Mouse (Mus musculus) liver, embryonic 13.5 days (tissue): ENCODE data around the gene Mapk8ip3. TPM values are rescaled to one million over a fixed set of nuclear protein-coding genes. Genes with fewer than 3 reads are reported as not detected.

Experiments
- ATAC-seq: fragments of 200-750 bp; cut with Nextera tagmentation; 2 replicates; pipeline ENCODE4 v1.8.0; 2017; ENCODE audit warnings: low read depth, mild to moderate bottlenecking, moderate number of reproducible peaks, moderate library complexity
- DNase-seq: peaks from one replicate; pipeline ENCODE4 v3.0.0; 2022
- H3K27ac ChIP-seq: fragments of 300-500 bp; sonication (generic); 2 replicates; pipeline ENCODE4 v1.5.1; 2015; ENCODE audit warnings: moderate library complexity, mild to moderate bottlenecking, inconsistent platforms
- H3K27me3 ChIP-seq: fragments of 300-500 bp; sonication (generic); 2 replicates; pipeline ENCODE4 v1.6.1; 2015; ENCODE audit warnings: mild to moderate bottlenecking, inconsistent platforms
- H3K36me3 ChIP-seq: fragments of 300-500 bp; sonication (generic); 2 replicates; pipeline ENCODE4 v1.6.1; 2015; ENCODE audit warnings: mild to moderate bottlenecking, inconsistent platforms
- H3K4me1 ChIP-seq: fragments of 300-500 bp; sonication (generic); replicated peaks from 2 replicates; pipeline ENCODE4 v1.6.1; 2015; ENCODE audit warnings: inconsistent platforms
- H3K4me2 ChIP-seq: fragments of 300-500 bp; sonication (generic); 2 replicates; pipeline ENCODE4 v1.6.1; 2015; ENCODE audit warnings: inconsistent platforms, mild to moderate bottlenecking, moderate library complexity
- H3K4me3 ChIP-seq: fragments of 300-500 bp; sonication (generic); replicated peaks from 2 replicates; pipeline ENCODE4 v1.5.1; 2015; ENCODE audit warnings: mild to moderate bottlenecking, inconsistent platforms
- H3K9ac ChIP-seq: fragments of 300-500 bp; sonication (generic); 2 replicates; pipeline ENCODE4 v1.6.1; 2015; ENCODE audit warnings: mild to moderate bottlenecking, inconsistent platforms
- H3K9me3 ChIP-seq: fragments of 300-500 bp; sonication (generic); replicated peaks from 2 replicates; pipeline ENCODE4 v1.6.1; 2016; ENCODE audit warnings: inconsistent platforms
- WGBS: fragments of 180-500 bp; shearing (Covaris S2); methylation state at CpG from one replicate; pipeline ENCODE4 v1.1.7; 2015; ENCODE audit not compliant: insufficient replicate concordance; 5-methylcytosine and 5-hydroxymethylcytosine counted together
- polyA plus RNA-seq: library from polyadenylated mRNA; unstranded; fragments of >200 nt; fragmentation: Nextera tagmentation; extraction: Ambion mirVana; gene quantifications from 2 replicates; pipeline ENCODE4 v1.2.1, GENCODE M21; 2015

The Mapk8ip3 gene
- polyA plus RNA-seq, 1 experiment from 2014 or later: 8.6 TPM

DNA sequence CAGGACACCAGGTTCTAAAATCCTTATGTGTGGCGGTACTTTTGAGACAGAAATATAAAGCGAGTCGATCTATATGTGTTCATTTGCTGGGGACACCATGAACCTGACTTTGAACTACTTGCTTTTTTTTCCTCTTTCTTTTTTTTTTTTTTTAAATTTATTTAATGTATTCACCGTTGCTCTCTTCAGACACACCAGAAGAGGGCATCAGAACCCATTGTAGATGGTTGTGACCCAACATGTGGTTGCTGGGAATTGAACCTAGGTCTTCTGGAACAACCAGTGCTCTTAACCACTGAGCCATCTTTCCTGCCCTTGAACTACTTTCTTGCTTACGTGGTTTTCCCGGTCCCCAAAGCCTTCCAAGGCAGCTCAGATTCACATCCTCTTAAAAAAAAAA lies 489 bp upstream of the Mapk8ip3 start:
- Histone ChIP-seq H3K4me1 (peaks cover 41% of the 10 kb centered on the region), H3K27me3 (no peaks in the 10 kb centered on the region), H3K4me3 (peak overlapping the region; percentile 82), H3K4me2 (peak overlapping the region; percentile 87), H3K9me3 (no peaks in the 10 kb centered on the region), H3K27ac (peak overlapping the region; percentile 90), H3K36me3 (peaks cover 15% of the 10 kb centered on the region), H3K9ac (peak overlapping the region; percentile 88)
- ATAC-seq: no peak
- whole genome bisulfite sequencing: 41% methylated on average over 6 of the region's 6 CpGs
- DNase-seq: no peak

DNA sequence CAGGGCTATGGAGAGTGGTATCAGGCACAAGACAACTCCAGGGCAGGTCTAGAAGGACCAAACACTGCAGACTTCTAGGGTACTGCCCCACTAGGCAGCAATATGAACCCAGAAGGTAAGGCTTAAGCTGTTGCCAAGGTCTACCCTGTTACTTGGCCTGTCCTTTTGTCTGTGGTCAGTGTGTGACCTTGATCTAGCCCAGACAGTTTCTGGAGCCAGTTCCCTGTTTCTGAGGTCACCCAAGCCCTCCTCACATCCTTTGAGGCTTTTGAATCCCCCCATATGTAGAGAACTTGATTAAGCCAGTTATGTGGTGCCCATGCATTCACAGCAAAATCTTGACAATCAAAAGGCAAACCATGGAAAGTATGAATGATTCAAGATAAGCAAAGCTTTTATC lies 1.1 kb downstream of the Mapk8ip3 start:
- Histone ChIP-seq H3K4me1 (peaks cover 41% of the 10 kb centered on the region), H3K9me3 (no peaks in the 10 kb centered on the region), H3K27ac (peak overlapping the region; percentile 90), H3K36me3 (peaks cover 23% of the 10 kb centered on the region), H3K9ac (peak overlapping the region; percentile 88), H3K4me2 (peak overlapping the region; percentile 87), H3K27me3 (no peaks in the 10 kb centered on the region), H3K4me3 (peak overlapping the region; percentile 82)
- ATAC-seq (no peak), DNase-seq (no peak)

DNA sequence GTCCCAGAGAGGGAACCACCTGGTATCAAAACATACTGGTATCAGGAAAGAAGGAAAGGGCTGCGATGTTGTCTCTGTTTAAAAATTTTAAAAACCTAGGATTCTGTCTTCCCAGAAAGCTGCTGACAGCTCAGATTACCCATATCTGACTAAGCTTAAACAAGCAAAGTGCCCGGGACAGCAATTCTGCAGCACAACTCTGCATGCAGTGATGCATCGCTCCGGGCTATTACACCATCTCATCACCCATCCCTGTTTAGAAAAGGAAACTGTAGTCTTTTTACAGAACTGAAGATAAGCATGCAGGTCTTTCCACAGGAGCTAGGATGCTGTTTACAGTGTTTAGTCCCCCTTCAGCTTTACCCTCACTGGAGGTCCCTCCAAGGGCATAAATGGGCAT lies 1.9 kb downstream of the Mapk8ip3 start:
- peaks cover 41% of the 10 kb centered on the region for H3K4me1 ChIP-seq
- peaks cover 23% of the 10 kb centered on the region for H3K36me3 ChIP-seq
- no peaks in the 10 kb centered on the region for H3K27me3 ChIP-seq
- WGBS: 68% methylated on average over 4 of the region's 4 CpGs
- ATAC-seq: no peak
- no peaks in the 10 kb centered on the region for H3K9me3 ChIP-seq
- H3K4me2 ChIP-seq: peak overlapping the region; percentile 87
- H3K27ac ChIP-seq: peak overlapping the region; percentile 90
- H3K4me3 ChIP-seq: peak overlapping the region; percentile 82
- DNase-seq: no peak
- H3K9ac ChIP-seq: peak overlapping the region; percentile 88

DNA sequence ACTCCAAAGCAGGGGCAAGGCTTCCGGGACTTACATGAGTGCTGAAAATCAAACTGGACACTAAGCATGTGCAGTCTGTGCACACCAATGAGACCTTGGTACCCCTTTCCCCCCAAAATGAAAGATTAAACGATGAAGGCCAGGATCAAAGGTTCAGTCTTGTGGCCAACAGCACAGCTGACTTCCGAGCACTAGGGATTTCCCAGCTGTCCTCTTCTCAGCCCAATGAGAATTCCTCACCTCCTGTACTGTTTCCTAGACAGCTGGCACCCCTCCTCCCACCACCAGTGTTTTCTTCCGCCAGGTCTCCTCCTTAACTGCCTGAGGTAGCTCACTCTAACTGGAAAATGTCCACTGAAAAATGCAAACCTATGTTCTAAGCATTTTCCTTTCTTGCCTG lies 3.6 kb downstream of the Mapk8ip3 start:
- peaks cover 47% of the 10 kb centered on the region for H3K4me1 ChIP-seq
- DNase-seq: no peak
- no peak overlapping the region for H3K4me2 ChIP-seq
- ATAC-seq: no peak
- no peak overlapping the region for H3K4me3 ChIP-seq
- H3K9ac ChIP-seq: 0 out of 2 replicates have a peak overlapping the region, but pooled peaks have one; percentile 14
- H3K36me3 ChIP-seq: peaks cover 32% of the 10 kb centered on the region
- H3K27ac ChIP-seq: no peak overlapping the region
- no peaks in the 10 kb centered on the region for H3K27me3 ChIP-seq
- H3K9me3 ChIP-seq: no peaks in the 10 kb centered on the region
- WGBS: 83% methylated on average over 4 of the region's 4 CpGs

DNA sequence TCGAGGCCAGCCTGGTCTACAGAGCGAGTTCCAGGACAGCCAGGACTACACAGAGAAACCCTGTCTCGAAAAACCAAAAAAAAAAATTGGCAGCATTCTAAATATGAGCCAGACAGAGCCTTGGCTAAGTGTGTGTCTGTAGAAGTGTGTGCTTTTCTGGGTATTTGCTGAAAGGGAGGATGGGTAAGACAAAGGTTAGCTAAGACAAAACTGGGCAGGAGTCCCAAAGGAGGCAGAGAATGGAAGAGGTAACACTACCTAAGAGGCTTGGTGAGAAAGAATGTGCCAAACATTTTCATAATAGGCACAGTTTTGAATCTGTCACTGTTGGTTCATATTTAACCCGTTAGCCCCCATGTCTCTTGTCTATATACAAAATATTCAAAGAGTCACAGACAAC lies 4.3 kb downstream of the Mapk8ip3 start:
- Histone ChIP-seq H3K27ac (no peak overlapping the region), H3K9me3 (no peaks in the 10 kb centered on the region), H3K27me3 (no peaks in the 10 kb centered on the region), H3K4me2 (no peak overlapping the region), H3K36me3 (peaks cover 39% of the 10 kb centered on the region), H3K4me1 (peaks cover 44% of the 10 kb centered on the region), H3K9ac (no peak overlapping the region), H3K4me3 (no peak overlapping the region)
- ATAC-seq (no peak), DNase-seq (no peak)
- WGBS: 87% methylated on average over 4 of the region's 4 CpGs

DNA sequence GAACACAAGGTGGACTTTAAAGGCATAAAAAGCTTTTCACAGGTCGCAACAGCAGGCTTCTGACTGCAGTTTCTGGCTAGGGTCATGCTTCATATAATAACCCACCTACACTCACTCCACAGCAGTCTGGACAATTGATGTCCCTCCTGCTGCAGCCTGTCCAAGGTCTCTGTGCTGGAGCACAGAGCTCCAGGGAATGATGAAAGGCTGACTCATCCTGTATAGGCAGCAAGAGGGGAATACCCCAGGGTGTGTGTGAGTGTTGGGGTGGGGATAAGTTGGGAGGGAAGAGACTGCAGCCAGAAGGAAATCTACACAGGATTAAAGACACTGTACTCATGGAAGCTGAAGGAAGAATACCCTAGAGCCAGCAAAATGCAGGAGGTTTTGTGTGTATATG lies 7.3 kb downstream of the Mapk8ip3 start:
- Histone ChIP-seq H3K9ac (no peak overlapping the region), H3K4me1 (peaks cover 24% of the 10 kb centered on the region), H3K27ac (no peak overlapping the region), H3K27me3 (no peaks in the 10 kb centered on the region), H3K36me3 (peaks cover 66% of the 10 kb centered on the region), H3K4me2 (no peak overlapping the region), H3K4me3 (no peak overlapping the region), H3K9me3 (no peaks in the 10 kb centered on the region)
- DNase-seq (no peak), ATAC-seq (no peak)
- 87% methylated on average over 1 of the region's 1 CpGs for WGBS

DNA sequence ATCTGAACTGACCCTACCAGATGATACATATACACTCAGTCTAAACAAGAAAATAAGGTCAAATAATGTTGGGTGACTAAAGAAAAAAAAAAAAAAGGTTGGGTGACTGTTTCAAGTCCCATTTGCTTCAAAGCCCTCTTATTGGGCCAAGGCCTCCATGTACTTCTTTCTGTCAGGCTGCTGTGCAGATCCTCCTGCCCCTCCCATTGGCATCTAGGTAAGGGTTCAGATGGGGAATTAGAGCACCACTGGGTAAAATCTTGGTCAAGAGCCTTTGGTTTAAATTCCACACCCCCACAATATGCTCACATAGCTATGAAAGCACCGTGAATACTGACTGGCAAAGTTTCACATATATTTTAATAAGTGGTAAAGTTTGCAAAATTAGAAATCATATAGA lies 13.5 kb downstream of the Mapk8ip3 start:
- Histone ChIP-seq H3K27ac (no peak overlapping the region), H3K4me3 (no peak overlapping the region), H3K4me1 (no peaks in the 10 kb centered on the region), H3K9me3 (no peaks in the 10 kb centered on the region), H3K9ac (no peak overlapping the region), H3K27me3 (no peaks in the 10 kb centered on the region), H3K4me2 (no peak overlapping the region), H3K36me3 (peaks cover 96% of the 10 kb centered on the region)
- DNase-seq (no peak), ATAC-seq (no peak)
- 87% methylated on average over 1 of the region's 1 CpGs for WGBS

DNA sequence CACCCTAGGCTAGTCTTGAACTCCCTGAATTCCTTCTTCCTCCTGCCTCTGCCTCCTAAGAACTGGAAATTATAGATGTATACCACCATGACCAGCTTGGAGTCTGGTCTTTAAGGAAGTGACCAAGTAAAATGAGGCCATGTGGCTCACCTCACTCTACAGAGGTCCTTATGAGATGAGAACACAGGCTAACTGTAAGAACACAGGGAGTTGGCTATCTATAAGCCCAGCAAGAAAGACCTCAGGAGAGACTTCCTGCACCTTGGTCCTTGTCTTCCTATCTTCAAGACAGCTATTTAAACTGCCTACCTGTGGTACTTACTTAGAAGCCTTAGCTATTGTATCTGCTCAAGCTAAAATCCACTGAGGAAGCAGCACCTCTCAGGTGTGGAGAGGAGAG lies 22.8 kb downstream of the Mapk8ip3 start:
- ATAC-seq: no peak
- peaks cover 98% of the 10 kb centered on the region for H3K36me3 ChIP-seq
- H3K27me3 ChIP-seq: no peaks in the 10 kb centered on the region
- no peak overlapping the region for H3K9ac ChIP-seq
- no peak overlapping the region for H3K4me3 ChIP-seq
- no peaks in the 10 kb centered on the region for H3K9me3 ChIP-seq
- H3K4me2 ChIP-seq: no peak overlapping the region
- DNase-seq: no peak
- H3K27ac ChIP-seq: no peak overlapping the region
- no peaks in the 10 kb centered on the region for H3K4me1 ChIP-seq

DNA sequence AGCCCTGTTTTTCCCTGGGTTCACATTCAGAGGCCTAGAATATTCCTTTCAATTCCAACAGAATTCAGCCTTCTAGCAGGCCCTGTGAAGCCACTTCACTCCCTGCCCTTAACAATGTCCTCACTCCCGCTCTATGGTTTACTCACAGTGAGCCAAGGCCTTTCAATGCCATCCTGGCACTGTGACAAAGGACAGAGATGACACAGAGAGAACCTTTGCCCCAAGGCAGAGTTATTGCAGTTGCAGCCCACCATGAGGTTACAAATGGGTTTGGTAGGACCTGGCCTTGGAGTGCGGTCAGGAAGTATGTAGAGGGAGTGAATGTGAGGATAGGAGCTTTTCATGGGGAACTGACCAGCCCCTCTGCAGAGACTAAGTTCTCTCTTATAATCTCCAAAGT lies 29.2 kb downstream of the Mapk8ip3 start:
- no peaks in the 10 kb centered on the region for H3K9me3 ChIP-seq
- no peak overlapping the region for H3K4me3 ChIP-seq
- H3K4me1 ChIP-seq: peaks cover 26% of the 10 kb centered on the region
- no peak overlapping the region for H3K4me2 ChIP-seq
- 95% methylated on average over 2 of the region's 2 CpGs for WGBS
- peak overlapping the region; percentile 43; the same call in 1 of the 2 replicates for H3K27ac ChIP-seq
- no peaks in the 10 kb centered on the region for H3K27me3 ChIP-seq
- H3K36me3 ChIP-seq: peaks cover 99% of the 10 kb centered on the region
- H3K9ac ChIP-seq: peak overlapping the region; percentile 6; the same call in 1 of the 2 replicates
- ATAC-seq (no peak), DNase-seq (no peak)

DNA sequence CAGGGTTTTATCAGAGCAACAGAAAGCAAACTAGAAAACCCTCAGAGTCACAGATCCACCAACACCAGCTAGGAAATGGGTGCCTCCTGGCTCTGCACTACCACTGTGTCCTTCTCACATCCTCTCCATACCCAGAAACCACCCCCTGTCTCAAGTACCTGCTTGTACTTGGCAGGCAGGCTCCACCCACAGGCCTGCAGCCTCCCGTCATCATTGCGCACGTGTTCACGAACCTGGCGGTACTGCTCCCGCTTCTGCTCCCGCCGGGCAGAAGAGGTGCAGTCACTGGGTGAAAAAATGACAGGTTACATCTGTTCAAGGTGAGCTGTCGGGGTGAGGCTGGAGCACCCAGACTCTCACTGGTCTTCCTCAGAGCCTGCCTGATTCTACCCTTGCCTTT lies 33.0 kb downstream of the Mapk8ip3 start:
- Histone ChIP-seq H3K36me3 (peaks cover 99% of the 10 kb centered on the region), H3K27ac (peak overlapping the region; percentile 98), H3K9me3 (no peaks in the 10 kb centered on the region), H3K27me3 (no peaks in the 10 kb centered on the region), H3K4me3 (no peak overlapping the region), H3K9ac (peak overlapping the region; percentile 67), H3K4me2 (no peak overlapping the region; the same call in 1 of the 2 replicates), H3K4me1 (peaks cover 49% of the 10 kb centered on the region)
- ATAC-seq: no peak
- 86% methylated on average over 9 of the region's 9 CpGs for WGBS
- no peak for DNase-seq

DNA sequence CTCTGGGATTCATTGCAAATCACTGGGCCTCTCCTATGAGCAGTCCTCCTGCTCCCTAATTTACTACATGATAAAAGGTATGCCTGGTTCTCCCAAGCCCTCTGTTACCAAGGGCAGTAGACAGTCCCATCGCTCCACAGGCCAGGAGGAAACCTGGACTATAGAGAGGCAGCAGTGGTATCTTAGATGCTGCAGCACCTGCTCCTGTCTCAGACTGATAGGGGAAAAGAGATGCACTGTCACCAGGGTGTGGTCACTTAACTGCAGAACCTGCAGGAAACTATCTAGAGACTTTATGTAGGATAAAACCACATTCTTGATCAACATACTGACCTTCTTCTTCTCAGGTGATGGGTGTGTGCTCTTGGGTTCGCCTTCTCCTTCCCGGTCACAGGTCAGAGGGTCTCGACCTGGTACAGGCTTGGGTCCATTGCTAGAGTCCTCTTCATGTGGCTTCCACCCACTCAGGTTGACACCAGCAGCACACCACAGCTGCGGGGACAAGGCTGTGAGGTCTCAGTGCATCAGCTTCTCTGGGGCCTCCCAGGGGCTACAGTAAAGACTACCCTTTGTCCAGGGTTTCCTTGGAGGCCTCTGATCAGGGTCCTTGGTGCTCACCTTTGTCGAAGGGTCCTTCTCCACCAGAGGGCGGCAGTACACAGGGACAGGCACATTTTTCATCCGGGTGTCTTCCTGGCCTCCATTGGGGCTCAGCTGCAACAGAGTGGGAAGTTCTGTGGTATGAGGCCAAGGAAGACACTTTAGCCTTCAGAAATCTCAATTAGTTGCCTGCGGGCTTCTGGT lies 33.9 kb downstream of the Mapk8ip3 start:
- Histone ChIP-seq H3K27me3 (no peaks in the 10 kb centered on the region), H3K9me3 (no peaks in the 10 kb centered on the region), H3K27ac (peak overlapping the region; percentile 98), H3K9ac (peak overlapping the region; percentile 67), H3K4me2 (peak overlapping the region; percentile 61), H3K36me3 (peaks cover 99% of the 10 kb centered on the region), H3K4me1 (peaks cover 58% of the 10 kb centered on the region), H3K4me3 (peak overlapping the region; percentile 38)
- DNase-seq (peak; percentile 86), ATAC-seq (peak; percentile 98)
- 32% methylated on average over 9 of the region's 9 CpGs for WGBS

DNA sequence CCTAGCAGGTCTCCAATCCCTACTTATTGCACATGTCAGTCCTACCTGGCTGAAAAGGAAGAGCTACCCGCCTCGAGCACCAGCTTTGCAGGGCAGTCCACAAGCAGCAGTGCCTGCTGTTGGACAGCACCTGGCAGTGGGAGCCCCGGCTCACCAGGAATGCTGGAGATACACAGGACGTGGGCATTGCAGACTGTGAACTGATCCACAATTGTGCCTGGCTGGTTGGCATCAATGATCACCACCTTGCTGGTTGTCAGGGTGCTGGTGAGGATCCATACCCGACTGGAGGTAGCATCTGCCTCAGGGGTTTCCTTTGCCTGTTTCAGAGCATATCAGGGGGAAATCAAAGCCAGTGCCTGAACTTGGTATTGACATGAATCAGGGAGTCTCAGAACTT lies 34.7 kb downstream of the Mapk8ip3 start:
- H3K4me2 ChIP-seq: peak overlapping the region; percentile 61
- whole genome bisulfite sequencing: 83% methylated on average over 5 of the region's 5 CpGs
- ATAC-seq (no peak; the same call in 1 of the 2 replicates), DNase-seq (no peak)
- H3K27me3 ChIP-seq: no peaks in the 10 kb centered on the region
- peaks cover 99% of the 10 kb centered on the region for H3K36me3 ChIP-seq
- H3K4me3 ChIP-seq: peak overlapping the region; percentile 38; the same call in 1 of the 2 replicates
- peak overlapping the region; percentile 98 for H3K27ac ChIP-seq
- no peaks in the 10 kb centered on the region for H3K9me3 ChIP-seq
- peaks cover 65% of the 10 kb centered on the region for H3K4me1 ChIP-seq
- H3K9ac ChIP-seq: peak overlapping the region; percentile 64
